Mouse (Mus musculus): ENCODE measurements around the gene Hist2h2ab.
"Not testable (repeated sequence)": the region's sequence is repeated elsewhere in the genome, so short reads cannot be mapped to it uniquely, and the experiment has no call there.

The Hist2h2ab gene

DNA sequence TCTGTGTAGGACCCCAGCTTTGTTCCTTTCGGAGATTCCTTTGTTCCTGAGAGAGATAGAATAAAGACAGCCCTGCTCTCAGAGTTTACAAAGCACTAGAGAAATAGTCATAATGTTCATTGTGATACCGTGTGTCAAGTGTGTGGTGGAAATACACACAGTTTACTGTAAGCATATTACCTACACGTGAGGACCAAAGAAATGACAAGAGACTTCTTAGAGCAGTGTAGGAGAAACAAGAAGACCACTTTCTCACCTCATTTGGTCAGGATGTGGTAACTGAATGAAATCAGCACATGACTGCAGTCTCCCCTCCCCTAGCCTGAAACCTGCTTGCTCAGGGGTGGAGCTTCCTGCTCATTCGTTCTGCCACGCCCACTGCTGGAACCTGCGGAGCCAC, 21.5 kb upstream of the Hist2h2ab start:
- DNase-seq (ENCODE audit: low read depth, low spot score) = no peak

GRCm38 (mm10) chr3:96198601-96199251, 20.9 kb upstream of the Hist2h2ab start:
- DNase-seq (ENCODE audit: low read depth, low spot score) = not testable (repeated sequence)

DNA sequence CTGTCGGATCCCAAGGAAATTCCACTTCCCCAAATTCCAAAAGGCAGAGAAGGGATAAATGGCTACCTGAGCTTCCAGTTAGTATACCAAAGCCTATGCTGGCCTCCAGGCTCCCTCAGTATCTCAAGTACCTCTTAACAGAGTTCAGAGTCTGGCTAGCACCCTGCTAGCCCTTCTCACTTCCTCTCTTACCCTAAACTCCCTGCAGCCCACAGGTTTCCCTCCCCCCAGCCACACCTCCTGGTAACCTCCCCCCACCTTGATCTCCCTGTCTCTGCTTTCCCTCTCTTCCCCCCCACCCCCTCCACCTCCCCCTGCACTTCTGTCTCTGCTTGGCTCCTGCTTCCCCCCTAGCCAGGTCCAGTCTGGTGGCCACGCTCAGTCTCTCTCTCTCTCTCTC, 19.9 kb upstream of the Hist2h2ab start:
- DNase-seq (ENCODE audit: low read depth, low spot score) = no peak

- no peak for DNase-seq (ENCODE audit: low read depth, low spot score)
Measured at GRCm38 (mm10) chr3:96207819-96208218, 11.8 kb upstream of the Hist2h2ab start.

- no peak for DNase-seq (ENCODE audit: low read depth, low spot score)
Measured at GRCm38 (mm10) chr3:96209242-96209641, 10.4 kb upstream of the Hist2h2ab start.

- DNase-seq (ENCODE audit: low read depth, low spot score) = no peak
Measured at GRCm38 (mm10) chr3:96219191-96219641, 449 bp upstream of the Hist2h2ab start.

GRCm38 (mm10) chr3:96220131-96220764, 583 bp downstream of the Hist2h2ab start:
- DNase-seq (ENCODE audit: low read depth, low spot score) = peak; percentile 60

GRCm38 (mm10) chr3:96220765-96221639, 1.3 kb downstream of the Hist2h2ab start, which contains the start of the genes Hist2h2ac and Hist2h2be:
TSS of gene Hist2h2ac (minus strand) at chr3:96220880.
TSS of gene Hist2h2be (plus strand) at chr3:96221119.
- DNase-seq (ENCODE audit: low read depth, low spot score) = peak; percentile 94

DNA sequence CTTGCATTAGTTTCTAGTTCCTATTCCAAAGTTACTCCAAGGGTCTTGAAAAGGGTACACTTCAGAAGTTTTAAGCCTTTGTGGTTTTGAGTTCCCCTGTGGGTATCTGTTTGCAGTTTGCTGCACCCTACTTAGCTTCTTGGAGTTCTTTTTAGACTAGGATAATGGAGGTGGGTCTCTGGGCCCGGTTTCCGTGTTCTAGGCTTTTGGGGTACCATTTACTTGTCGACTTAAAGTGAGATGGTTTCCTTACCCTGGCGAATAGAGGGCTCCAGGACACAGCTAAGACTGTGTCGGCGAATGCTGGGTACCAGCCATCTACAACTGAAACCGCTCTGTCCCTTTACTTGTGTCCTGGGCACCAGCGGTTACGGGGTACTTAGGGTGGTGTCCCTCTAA, 2.0 kb downstream of the Hist2h2ab start:
- no peak for DNase-seq (ENCODE audit: low read depth, low spot score)

DNA sequence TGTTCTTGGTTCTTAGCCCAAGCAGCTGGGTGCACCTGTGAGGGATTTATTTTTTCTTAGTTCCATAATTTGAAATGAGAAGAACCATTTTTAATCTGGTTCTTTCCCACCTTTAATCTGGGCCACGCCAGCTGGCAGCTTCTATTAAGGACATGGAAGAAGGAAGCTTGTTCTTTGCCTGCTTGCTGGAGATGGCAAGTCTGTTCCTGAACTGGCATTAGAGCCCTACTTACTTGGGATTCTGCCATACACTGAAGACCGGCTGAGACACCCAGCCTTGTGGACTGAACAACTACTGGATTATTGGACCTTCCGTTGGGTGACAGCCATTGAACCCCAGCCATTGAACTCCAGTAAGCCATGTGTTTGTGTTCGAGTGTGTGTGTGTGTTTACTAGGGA, 3.1 kb downstream of the Hist2h2ab start:
- DNase-seq (ENCODE audit: low read depth, low spot score) = no peak

DNA sequence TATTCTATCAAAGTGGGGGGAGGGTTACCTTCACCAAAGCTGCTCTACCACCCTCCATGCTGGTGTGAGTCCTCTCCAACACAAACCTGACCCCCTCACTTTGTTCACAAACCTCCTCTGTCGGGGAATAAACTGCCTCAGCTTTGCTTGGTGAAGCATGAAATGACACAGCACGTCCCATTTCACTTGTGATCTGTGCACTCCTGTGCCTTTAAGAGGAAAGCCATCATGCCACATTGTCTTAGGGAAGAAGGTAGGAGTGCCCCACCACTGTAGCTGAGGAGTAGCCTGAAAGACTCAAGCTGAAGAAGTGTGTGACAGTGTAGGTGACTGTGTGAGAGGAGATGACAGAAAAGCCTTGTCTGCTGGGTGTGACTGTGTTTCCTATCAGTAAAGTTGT, 5.8 kb downstream of the Hist2h2ab start:
- no peak for DNase-seq (ENCODE audit: low read depth, low spot score)

DNA sequence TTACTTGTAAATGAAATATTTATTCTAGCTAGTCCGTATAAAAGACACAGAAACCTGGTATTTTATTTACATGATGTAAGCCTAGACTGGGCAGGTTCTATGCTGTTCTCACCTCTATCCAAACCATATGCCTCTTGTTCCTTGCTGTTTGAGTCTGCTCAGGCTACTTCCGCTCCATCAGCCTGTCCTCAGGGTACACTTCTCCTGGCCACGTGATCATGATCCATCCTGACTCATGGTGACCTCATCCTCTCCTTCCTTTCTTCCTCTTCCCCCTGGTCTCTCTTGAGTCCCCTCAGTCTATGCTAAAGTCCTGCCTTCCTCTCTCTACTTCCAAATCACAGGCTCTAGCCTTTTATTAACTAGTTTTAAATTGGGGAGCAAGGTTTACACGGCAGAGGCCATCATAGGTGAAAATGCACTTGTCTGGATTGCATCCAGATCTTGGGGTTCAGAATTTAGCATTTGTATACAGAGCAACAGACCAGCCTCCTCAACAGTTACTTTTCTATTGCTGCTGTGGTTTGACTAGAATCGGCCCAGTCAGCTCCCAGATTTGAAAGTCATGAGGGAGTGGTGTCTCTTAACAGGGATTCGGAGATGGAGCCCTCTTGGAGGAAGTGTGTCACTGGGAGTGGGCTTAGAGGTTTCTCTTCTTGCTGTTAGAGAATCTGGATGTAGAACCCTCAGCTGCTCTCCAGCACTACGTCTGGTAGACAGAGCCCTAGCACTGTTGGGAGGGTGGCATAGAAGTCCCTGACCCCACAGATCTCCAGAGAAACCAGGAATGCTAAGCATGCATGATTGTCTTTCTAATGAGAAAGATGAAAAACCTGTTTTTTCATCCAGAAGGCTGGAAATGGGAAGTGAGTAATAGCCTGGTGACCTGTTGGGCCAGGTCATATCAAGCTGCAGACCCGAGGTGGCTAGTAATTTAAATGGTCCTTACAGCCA, 7.3 kb downstream of the Hist2h2ab start:
- no peak for DNase-seq (ENCODE audit: low read depth, low spot score)

- DNase-seq (ENCODE audit: low read depth, low spot score) = no peak
Measured at GRCm38 (mm10) chr3:96228828-96229227, 9.2 kb downstream of the Hist2h2ab start.

DNA sequence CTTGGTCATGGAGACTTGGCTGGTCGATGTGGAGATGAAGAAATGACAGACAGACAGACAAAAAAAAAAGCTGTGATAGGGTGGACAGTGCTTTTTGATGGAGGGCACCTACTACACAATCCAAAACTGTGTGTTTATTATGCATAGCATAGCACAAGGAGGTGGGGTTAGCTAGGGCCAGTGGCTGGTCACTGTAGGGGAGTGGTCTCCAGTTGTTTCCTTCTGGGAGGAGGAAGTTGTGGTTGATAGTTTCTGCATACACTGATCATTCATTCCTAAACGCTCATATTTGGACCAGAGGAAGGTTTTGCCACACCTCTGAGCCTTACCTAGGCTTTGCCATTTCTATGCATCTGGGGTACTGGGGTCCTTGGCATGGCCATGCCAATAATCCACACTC, 10.7 kb downstream of the Hist2h2ab start:
- no peak for DNase-seq (ENCODE audit: low read depth, low spot score)

DNA sequence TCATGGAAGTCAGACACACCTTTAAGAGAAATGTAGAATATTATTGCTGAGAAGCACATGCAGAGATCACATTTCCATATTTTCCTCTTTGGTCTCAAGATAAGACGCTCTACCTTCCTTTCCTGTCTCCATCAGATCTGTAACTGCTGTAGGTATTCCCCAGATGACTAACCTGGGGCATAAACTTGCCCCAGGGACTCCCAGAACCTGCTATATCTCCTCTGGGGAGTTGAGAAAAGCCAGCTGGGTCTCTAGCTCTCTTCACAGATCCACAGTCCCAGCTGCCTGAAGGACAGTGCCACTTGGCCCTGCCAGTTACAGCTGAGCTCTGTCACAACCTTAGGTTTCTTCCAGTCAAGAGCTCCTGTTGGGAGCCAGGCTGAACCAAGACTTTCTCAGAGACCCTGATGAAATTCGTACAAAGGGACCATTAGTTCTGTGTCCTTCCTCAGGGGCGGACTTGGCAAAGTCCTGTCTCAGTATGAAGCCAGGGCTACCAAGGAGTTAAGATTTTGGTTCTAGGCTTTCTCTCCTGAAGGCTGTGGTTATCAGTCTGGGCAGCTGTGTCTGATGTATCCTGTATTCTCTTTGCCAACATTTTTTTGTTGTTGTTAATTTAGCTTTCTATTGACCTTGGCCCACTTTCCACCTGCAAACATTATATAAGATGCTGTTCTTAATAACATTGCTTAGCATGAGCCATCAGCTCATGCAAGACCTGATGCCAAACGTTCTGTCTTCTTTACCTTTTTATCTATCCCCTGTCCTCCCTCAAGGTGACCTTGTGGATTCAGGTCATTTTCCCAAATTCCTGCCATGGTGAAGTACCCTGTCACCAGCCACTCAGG, 11.5 kb downstream of the Hist2h2ab start:
- DNase-seq (ENCODE audit: low read depth, low spot score) = no peak

DNA sequence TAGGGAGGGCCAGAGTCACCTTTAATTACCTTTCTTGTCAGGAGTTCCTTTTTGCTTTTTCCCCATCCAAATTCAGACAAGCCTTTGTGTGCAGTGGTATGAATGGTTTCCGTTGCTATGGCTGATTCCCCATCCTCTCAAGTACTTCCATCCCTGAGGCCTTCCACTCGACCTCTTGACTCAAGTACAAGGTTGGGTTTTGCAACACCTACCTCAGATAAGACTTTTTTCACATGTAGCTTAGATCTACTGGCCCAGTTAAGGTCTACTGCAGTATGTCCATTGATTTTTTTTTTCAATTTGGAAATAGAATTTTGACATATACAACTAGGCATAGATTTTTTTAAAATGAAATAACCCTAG, 12.1 kb downstream of the Hist2h2ab start:
- DNase-seq (ENCODE audit: low read depth, low spot score) = no peak

GRCm38 (mm10) chr3:96234914-96235313, 15.2 kb downstream of the Hist2h2ab start:
- DNase-seq (ENCODE audit: low read depth, low spot score) = no peak

GRCm38 (mm10) chr3:96235836-96236235, 16.2 kb downstream of the Hist2h2ab start:
- no peak for DNase-seq (ENCODE audit: low read depth, low spot score)

DNA sequence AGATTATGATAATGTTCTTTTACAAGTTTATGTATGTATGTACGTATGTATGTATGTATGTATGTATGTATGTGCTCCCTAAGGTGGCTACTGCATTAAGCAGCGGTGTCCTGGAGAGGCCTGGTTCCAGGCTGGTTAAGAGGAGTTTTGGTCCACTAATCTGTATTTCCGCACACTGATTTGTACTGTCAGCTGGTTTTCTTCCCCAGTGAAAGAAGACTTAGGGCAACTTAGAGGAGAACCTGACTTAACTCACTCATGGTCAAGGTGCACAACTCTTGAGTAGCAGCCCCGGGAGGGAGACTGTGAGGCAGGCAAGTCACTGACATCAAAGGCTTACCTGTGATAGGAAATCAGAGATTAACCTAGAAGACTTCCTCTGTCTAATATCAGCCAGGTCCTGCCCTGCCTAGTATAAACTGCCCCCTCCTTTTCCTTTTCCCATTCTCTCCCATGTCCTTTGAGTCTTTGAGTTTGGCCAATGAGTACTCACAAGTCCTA, 17.2 kb downstream of the Hist2h2ab start:
- DNase-seq (ENCODE audit: low read depth, low spot score) = no peak

DNA sequence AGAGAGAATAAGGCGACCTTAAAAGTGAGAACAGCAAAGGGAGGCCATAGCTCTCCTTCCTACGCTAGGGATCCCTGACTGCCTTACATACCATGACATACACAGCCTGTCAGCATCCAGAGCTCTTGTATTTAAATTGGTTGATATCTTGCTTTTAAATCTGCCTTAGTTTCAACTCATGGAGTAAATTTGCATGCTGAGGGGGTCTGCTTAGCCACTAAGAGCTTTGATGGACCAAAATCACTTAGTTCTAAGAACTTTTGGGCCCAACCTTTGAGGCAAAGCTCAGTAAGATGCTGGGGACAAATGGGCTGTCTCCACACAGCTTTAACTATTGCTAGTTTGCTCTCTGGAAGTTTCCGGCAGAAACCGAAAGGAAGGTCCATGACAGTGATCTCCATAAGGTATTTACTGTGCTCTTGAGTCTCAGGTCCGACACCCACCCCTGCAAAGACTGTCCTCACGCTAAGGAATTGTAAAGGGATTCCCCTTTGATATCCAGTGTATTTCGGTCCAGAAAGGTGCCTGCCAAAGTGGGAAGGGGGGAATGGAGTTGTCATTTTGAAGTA, 17.8 kb downstream of the Hist2h2ab start:
- DNase-seq (ENCODE audit: low read depth, low spot score) = no peak

Measured in c-Kit-negative CD71-positive TER-119-positive erythroid progenitor cells, embryonic 14.5 days (primary cell).